Mouse (Mus musculus): Measurements from ENCODE around the gene Myo15. TPM values are rescaled to one million over a fixed set of nuclear protein-coding genes. Genes with fewer than 3 reads are reported as not detected.
A peak's percentile ranks its signal among the peaks of the same experiment; 100 is the strongest.
"Not testable (repeated sequence)": the region's sequence is repeated elsewhere in the genome, so short reads cannot be mapped to it uniquely, and the experiment has no call there.

Myo15 gene
- polyA plus RNA-seq, 1 experiment from 2014 or later: 0.13 TPM

DNA sequence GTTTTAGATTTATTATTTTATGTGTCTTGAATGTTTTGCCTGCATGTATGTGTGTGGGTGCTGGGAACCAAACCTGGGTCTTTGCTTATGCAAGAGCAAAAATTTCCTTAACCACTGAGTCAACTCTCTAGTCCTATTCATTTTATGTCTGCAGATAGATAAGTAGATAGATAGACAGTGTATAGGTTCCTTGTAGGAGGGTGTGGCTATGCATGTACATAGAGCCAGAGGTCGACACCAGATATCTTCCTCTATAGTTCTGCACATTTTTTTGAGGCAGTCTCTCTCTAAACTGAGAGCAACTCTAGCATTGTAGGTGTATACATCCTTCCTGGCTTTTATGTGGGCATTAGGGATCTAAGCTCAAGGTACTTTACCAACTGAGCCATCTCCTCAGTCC is 34.0 kb upstream of the Myo15 start:
- Histone ChIP-seq H3K4me3 (replicated peaks; ENCODE audit: low read depth, low read length) (no peak overlapping the region), H3K9me3 (replicated peaks; ENCODE audit: low read length) (no peaks in the 10 kb centered on the region), H3K9ac (ENCODE audit: low read depth, low read length) (no peak overlapping the region), H3K27me3 (ENCODE audit: insufficient read depth, low read length) (no peaks in the 10 kb centered on the region), H3K36me3 (ENCODE audit: insufficient read depth, low read length) (peaks cover 48% of the 10 kb centered on the region), H3K27ac (no peak overlapping the region), H3K4me2 (ENCODE audit: low read length) (no peak overlapping the region), H3K4me1 (replicated peaks; ENCODE audit: insufficient read depth, low read length) (no peaks in the 10 kb centered on the region)
- no peak for DNase-seq (ENCODE audit: low spot score)
- WGBS: 100% methylated on average over 1 of the region's 1 CpGs
- no peak for TF ChIP-seq CTCF (IDR thresholded peaks at IDR 0.05; ENCODE audit: low read depth)
- no peak for ATAC-seq (replicated peaks; ENCODE audit: low FRiP score, low read depth)

DNA sequence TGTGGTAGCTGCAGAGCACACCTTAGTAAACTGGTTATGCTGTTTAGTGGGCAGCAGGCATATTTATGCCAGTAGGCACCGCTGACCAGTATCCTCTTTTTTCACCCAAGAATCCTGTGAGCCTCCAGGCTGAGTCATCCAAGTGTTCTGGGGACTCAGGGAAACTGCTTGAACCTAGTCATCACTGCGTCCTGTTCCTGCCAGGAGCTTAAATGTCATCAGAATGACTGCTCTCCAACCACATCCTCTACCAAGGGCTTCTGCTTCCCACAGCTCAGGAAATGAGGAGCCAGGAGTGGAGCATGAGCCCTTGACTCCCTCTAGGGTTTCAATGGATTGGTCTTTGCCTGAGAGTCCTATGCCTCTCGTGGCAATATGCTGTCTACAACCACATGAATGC is 32.5 kb upstream of the Myo15 start:
- ATAC-seq (replicated peaks; ENCODE audit: low FRiP score, low read depth) (no peak), DNase-seq (ENCODE audit: low spot score) (no peak)
- H3K27ac ChIP-seq: no peak overlapping the region
- no peaks in the 10 kb centered on the region for H3K9me3 ChIP-seq (replicated peaks; ENCODE audit: low read length)
- no peaks in the 10 kb centered on the region for H3K4me1 ChIP-seq (replicated peaks; ENCODE audit: insufficient read depth, low read length)
- no peak overlapping the region for H3K4me2 ChIP-seq (ENCODE audit: low read length)
- WGBS: 84% methylated on average over 3 of the region's 3 CpGs
- peaks cover 51% of the 10 kb centered on the region for H3K36me3 ChIP-seq (ENCODE audit: insufficient read depth, low read length)
- H3K4me3 ChIP-seq (replicated peaks; ENCODE audit: low read depth, low read length): no peak overlapping the region
- TF ChIP-seq CTCF (IDR thresholded peaks at IDR 0.05; ENCODE audit: low read depth): no peak
- H3K27me3 ChIP-seq (ENCODE audit: insufficient read depth, low read length): no peaks in the 10 kb centered on the region
- no peak overlapping the region for H3K9ac ChIP-seq (ENCODE audit: low read depth, low read length)

DNA sequence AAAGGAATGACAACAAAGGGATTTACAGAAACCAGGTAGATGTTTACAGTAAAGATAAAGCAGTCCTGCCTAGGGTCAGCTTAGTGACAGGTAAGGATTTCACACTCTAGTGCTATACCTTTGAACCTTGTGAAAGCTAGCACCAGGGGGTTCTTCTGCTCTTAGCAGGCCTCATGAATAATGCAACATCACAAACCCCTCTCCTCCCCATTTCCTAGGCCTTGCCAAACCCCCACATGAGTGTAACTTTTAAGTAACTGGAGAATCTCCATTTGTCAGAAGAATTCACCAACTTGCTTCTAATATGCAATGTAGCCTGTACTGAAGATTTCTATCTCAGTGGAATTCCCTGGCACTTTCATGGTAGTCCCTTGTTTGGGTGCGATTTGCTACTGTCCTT is 29.5 kb upstream of the Myo15 start:
- H3K27me3 ChIP-seq (ENCODE audit: insufficient read depth, low read length); H3K4me2 ChIP-seq (ENCODE audit: low read length); H3K9ac ChIP-seq (ENCODE audit: low read depth, low read length); H3K4me3 ChIP-seq (replicated peaks; ENCODE audit: low read depth, low read length); DNase-seq (ENCODE audit: low spot score); H3K27ac ChIP-seq; ATAC-seq (replicated peaks; ENCODE audit: low FRiP score, low read depth); H3K4me1 ChIP-seq (replicated peaks; ENCODE audit: insufficient read depth, low read length); H3K9me3 ChIP-seq (replicated peaks; ENCODE audit: low read length): not testable (repeated sequence)
- peaks cover 59% of the 10 kb centered on the region for H3K36me3 ChIP-seq (ENCODE audit: insufficient read depth, low read length)
- 25% methylated on average over 1 of the region's 1 CpGs for WGBS

DNA sequence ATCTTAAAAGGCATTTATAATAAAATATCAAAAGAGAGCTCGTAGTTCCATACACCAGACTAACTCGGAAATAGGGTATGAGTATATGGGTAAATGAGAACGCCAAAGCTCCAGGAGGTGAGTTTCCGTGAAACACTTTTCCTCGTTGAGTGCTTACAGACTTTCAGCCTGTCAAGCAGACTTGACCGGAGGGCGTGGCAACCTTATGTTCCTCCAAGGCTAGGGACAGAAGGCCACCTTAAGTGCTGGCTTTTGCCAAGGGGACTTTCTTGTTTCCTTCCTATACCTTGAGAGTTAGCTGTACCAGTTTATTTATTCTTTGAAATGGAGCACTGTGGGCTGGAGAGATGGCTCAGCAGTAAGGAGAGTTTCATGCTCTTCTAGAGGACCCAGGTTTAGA is 29.0 kb upstream of the Myo15 start:
- peaks cover 55% of the 10 kb centered on the region for H3K36me3 ChIP-seq (ENCODE audit: insufficient read depth, low read length)
- DNase-seq (ENCODE audit: low spot score): no peak
- no peak overlapping the region for H3K4me3 ChIP-seq (replicated peaks; ENCODE audit: low read depth, low read length)
- no peak overlapping the region for H3K9ac ChIP-seq (ENCODE audit: low read depth, low read length)
- no peaks in the 10 kb centered on the region for H3K9me3 ChIP-seq (replicated peaks; ENCODE audit: low read length)
- no peaks in the 10 kb centered on the region for H3K27me3 ChIP-seq (ENCODE audit: insufficient read depth, low read length)
- ATAC-seq (replicated peaks; ENCODE audit: low FRiP score, low read depth): no peak
- 50% methylated on average over 7 of the region's 7 CpGs for WGBS
- no peak overlapping the region for H3K4me2 ChIP-seq (ENCODE audit: low read length)
- TF ChIP-seq CTCF (IDR thresholded peaks at IDR 0.05; ENCODE audit: low read depth): no peak
- no peaks in the 10 kb centered on the region for H3K4me1 ChIP-seq (replicated peaks; ENCODE audit: insufficient read depth, low read length)
- H3K27ac ChIP-seq: no peak overlapping the region

DNA sequence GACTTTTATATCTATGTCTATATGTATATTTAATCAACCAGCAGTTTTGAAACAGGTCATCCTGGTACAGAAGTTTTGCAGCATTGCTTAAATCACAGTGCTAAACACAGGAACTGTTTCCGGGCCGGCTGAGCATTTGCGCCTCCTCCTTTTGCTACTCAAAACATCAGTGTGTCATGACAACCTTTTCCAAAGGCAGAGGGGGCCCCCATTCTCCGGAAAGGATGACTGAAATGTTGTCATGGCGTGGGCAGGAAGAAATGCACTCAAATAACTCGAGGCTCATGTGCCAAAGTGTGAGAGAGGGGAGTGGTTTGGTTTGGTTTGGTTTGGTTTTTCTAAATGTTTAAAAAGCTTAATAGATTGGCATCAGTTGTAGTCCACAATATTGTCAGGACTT is 26.2 kb upstream of the Myo15 start:
- DNase-seq (ENCODE audit: low spot score): no peak
- no peak overlapping the region for H3K4me3 ChIP-seq (replicated peaks; ENCODE audit: low read depth, low read length)
- no peak overlapping the region for H3K27ac ChIP-seq
- peaks cover 34% of the 10 kb centered on the region for H3K36me3 ChIP-seq (ENCODE audit: insufficient read depth, low read length)
- ATAC-seq (replicated peaks; ENCODE audit: low FRiP score, low read depth): no peak
- no peak for TF ChIP-seq CTCF (IDR thresholded peaks at IDR 0.05; ENCODE audit: low read depth)
- H3K9me3 ChIP-seq (replicated peaks; ENCODE audit: low read length): no peaks in the 10 kb centered on the region
- H3K4me2 ChIP-seq (ENCODE audit: low read length): no peak overlapping the region
- WGBS: 83% methylated on average over 6 of the region's 6 CpGs
- no peaks in the 10 kb centered on the region for H3K4me1 ChIP-seq (replicated peaks; ENCODE audit: insufficient read depth, low read length)
- H3K27me3 ChIP-seq (ENCODE audit: insufficient read depth, low read length): no peaks in the 10 kb centered on the region
- no peak overlapping the region for H3K9ac ChIP-seq (ENCODE audit: low read depth, low read length)

DNA sequence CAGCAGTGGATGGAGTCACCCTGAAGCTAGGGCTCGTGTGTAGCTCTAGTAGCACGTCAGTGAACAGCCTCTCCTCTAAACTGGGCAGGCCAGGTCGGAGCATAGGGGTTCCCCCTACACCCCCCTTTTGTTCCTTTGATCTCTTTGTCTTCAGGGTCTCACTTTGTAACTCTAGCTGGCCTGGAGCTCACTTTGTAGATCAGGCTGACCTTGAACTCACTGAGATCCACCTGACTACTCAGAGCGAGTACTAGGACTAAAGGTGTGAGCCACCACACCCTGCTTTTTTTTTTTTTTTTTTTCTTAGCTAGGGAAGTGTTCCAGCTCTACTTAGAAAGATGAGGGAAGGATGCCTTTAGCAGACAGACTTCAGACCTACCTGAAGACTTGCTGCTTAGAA is 25.1 kb upstream of the Myo15 start:
- peaks cover 28% of the 10 kb centered on the region; the same call in 1 of the 2 replicates for H3K36me3 ChIP-seq (ENCODE audit: insufficient read depth, low read length)
- no peak overlapping the region for H3K27ac ChIP-seq
- WGBS: 78% methylated on average over 4 of the region's 4 CpGs
- TF ChIP-seq CTCF (IDR thresholded peaks at IDR 0.05; ENCODE audit: low read depth): no peak
- H3K9ac ChIP-seq (ENCODE audit: low read depth, low read length): no peak overlapping the region
- no peaks in the 10 kb centered on the region for H3K4me1 ChIP-seq (replicated peaks; ENCODE audit: insufficient read depth, low read length)
- no peaks in the 10 kb centered on the region for H3K9me3 ChIP-seq (replicated peaks; ENCODE audit: low read length)
- DNase-seq (ENCODE audit: low spot score): no peak
- ATAC-seq (replicated peaks; ENCODE audit: low FRiP score, low read depth): no peak
- no peaks in the 10 kb centered on the region for H3K27me3 ChIP-seq (ENCODE audit: insufficient read depth, low read length)
- H3K4me3 ChIP-seq (replicated peaks; ENCODE audit: low read depth, low read length): no peak overlapping the region
- no peak overlapping the region for H3K4me2 ChIP-seq (ENCODE audit: low read length)

DNA sequence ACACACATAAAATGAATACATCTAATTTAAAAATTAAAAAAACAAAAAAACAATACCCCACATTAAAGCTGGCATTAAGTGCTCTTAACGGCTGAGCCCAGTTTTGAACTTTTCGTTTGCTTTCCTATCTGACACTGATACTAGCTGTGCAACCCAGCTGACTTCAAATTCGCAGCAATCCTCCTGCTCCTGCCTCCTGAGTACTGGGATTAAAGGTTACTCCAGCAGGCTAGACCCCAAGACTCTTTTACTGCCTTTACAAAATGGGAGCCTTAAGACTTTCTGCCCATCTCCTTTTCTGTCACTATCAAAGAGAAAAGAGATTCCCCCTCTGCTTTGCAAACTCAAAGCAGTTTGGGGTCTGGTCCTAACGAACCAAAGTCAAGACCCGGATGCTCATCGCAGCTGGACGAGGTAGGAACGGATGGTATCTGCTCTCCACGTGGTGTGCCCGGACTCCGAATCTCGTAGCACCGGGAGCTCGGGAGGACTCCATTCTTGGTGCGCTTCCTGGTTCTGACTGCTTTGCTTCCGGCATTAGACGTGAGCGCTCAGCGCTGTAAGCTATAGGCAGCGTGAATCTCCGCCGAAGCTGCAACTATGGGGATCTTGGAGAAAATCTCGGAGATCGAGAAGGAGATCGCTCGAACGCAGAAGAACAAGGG is 14.9 kb upstream of the Myo15 start, which contains the start of gene Drg2:
TSS of gene Drg2 (plus strand) at position 512 of the 665 bp plus-strand sequence.
- 5% methylated on average over 27 of the region's 27 CpGs for WGBS
- ATAC-seq (replicated peaks; ENCODE audit: low FRiP score, low read depth) (peak; percentile 84), DNase-seq (ENCODE audit: low spot score) (peak; percentile 95)
- Histone ChIP-seq H3K4me3 (replicated peaks; ENCODE audit: low read depth, low read length) (peak within 1 kb of the TSS; percentile 68), H3K9me3 (replicated peaks; ENCODE audit: low read length) (no peaks in the 10 kb centered on the region), H3K36me3 (ENCODE audit: insufficient read depth, low read length) (peaks cover 11% of the 10 kb centered on the region; the same call in 1 of the 2 replicates), H3K9ac (ENCODE audit: low read depth, low read length) (peak within 1 kb of the TSS; percentile 87), H3K27me3 (ENCODE audit: insufficient read depth, low read length) (no peaks in the 10 kb centered on the region), H3K4me2 (ENCODE audit: low read length) (peak within 1 kb of the TSS; percentile 71), H3K27ac (peak within 1 kb of the TSS; percentile 43), H3K4me1 (replicated peaks; ENCODE audit: insufficient read depth, low read length) (0 out of 2 replicates have a peak, but pooled peaks cover 5% of the 10 kb centered on the region)
- TF ChIP-seq CTCF (IDR thresholded peaks at IDR 0.05; ENCODE audit: low read depth): no peak; the same call in 1 of the 2 replicates

Data from kidney, postnatal 0 days (tissue).